Mouse (Mus musculus) neutrophil, adult 5-6 weeks (primary cell): ENCODE data around the gene Tfcp2. TPM values are rescaled to one million over a fixed set of nuclear protein-coding genes. Genes with fewer than 3 reads are reported as not detected.

ENCODE experiments used
- ATAC-seq: fragments of 151-379, 151-347 bp; 2 replicates; pipeline ENCODE4 v1.8.0; 2017; ENCODE audit warnings: mild to moderate bottlenecking, moderate TSS enrichment; ENCODE audit not compliant: insufficient number of reproducible peaks, poor library complexity, low FRiP score, severe bottlenecking; ENCODE audit errors: extremely low read depth
- total RNA-seq: library from RNA; stranded (forward); fragments of 200-1000 nt; gene quantifications from 2 replicates; pipeline ENCODE4 v1.2.3, GENCODE M21; 2017

Tfcp2 gene
- total RNA-seq: 6.5 and 12.8 TPM in 2 replicates

- peak; percentile 100 for ATAC-seq
Observed at GRCm38 (mm10) chr15:100551326-100552307, at the start of gene Tfcp2. Gene Tfcp2, minus strand, starts transcription at chr15:100552008.

- ATAC-seq: no peak
Observed at GRCm38 (mm10) chr15:100600696-100601272, 49.0 kb upstream of the Tfcp2 start.

GRCm38 (mm10) chr15:100600047-100600695 is 48.4 kb upstream of the Tfcp2 start:
- peak; percentile 67 for ATAC-seq

GRCm38 (mm10) chr15:100599276-100600046 is 47.7 kb upstream of the Tfcp2 start, which contains the start of gene Pou6f1:
Gene Pou6f1, minus strand, starts transcription at chr15:100599984.
- ATAC-seq: no peak

GRCm38 (mm10) chr15:100598883-100599275 is 47.1 kb upstream of the Tfcp2 start:
- ATAC-seq: 0 out of 2 replicates have a peak, but pooled peaks have one; percentile 8

GRCm38 (mm10) chr15:100598287-100598882 is 46.6 kb upstream of the Tfcp2 start:
- ATAC-seq: peak; percentile 9

- ATAC-seq: no peak
Observed at GRCm38 (mm10) chr15:100592817-100593216, 41.0 kb upstream of the Tfcp2 start.

GRCm38 (mm10) chr15:100590436-100590835 is 38.6 kb upstream of the Tfcp2 start:
- no peak for ATAC-seq

GRCm38 (mm10) chr15:100588297-100588696 is 36.5 kb upstream of the Tfcp2 start:
- no peak for ATAC-seq

- ATAC-seq: no peak
Observed at GRCm38 (mm10) chr15:100587166-100587565, 35.4 kb upstream of the Tfcp2 start.

GRCm38 (mm10) chr15:100585931-100586330 is 34.1 kb upstream of the Tfcp2 start:
- no peak for ATAC-seq

- ATAC-seq: no peak
Observed at GRCm38 (mm10) chr15:100580108-100580507, 28.3 kb upstream of the Tfcp2 start.

GRCm38 (mm10) chr15:100577972-100578371 is 26.2 kb upstream of the Tfcp2 start:
- no peak for ATAC-seq

- ATAC-seq: no peak
Observed at GRCm38 (mm10) chr15:100576810-100577209, 25.0 kb upstream of the Tfcp2 start.

GRCm38 (mm10) chr15:100576392-100576791 is 24.6 kb upstream of the Tfcp2 start:
- ATAC-seq: no peak

GRCm38 (mm10) chr15:100575366-100575765 is 23.6 kb upstream of the Tfcp2 start:
- ATAC-seq: no peak

GRCm38 (mm10) chr15:100574378-100574777 is 22.6 kb upstream of the Tfcp2 start:
- ATAC-seq: no peak

- no peak for ATAC-seq
Observed at GRCm38 (mm10) chr15:100573946-100574345, 22.1 kb upstream of the Tfcp2 start.
